Mouse (Mus musculus): Measurements from ENCODE around the gene Gm4846.

DNA sequence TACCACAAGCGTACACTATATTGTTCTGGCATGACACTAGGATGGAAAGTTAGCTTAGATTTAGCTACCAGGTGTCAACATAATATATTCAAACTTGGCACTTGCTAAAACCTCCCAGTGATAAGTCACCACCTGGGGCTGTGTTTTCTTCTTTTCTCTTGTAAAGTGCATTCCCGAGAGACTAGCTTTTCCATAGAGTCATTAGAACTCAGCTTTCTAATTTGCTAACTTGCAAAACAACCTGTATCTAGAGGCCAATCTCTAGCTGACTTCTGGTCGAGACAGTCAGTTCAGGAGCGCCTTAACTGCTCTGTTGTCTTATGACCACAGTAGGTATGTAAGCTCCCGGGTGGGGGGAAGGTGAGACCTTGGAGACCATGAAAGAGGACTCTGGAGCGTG is 58.0 kb downstream of the Gm4846 start:
- TF ChIP-seq CTCF (conservative IDR thresholded peaks at IDR 0.05; ENCODE audit: insufficient read depth, insufficient read length, low read depth, low read length): no peak
- TF ChIP-seq POLR2A (IDR thresholded peaks at IDR 0.05; ENCODE audit: low read depth, low read length): no peak

Measured in kidney, adult 2 months (tissue).